Mouse (Mus musculus): ENCODE data around the gene Mia2. TPM values are rescaled to one million over a fixed set of nuclear protein-coding genes. Genes with fewer than 3 reads are reported as not detected.

Gene Mia2
- polyA plus RNA-seq, 1 experiment = 75.9 TPM

GRCm38 (mm10) chr12:59084446-59084845, 11.2 kb upstream of the Mia2 start:
- TF ChIP-seq CTCF (IDR thresholded peaks at IDR 0.05; ENCODE audit: borderline replicate concordance, insufficient read depth, low read length) (no peak), POLR2A (IDR thresholded peaks at IDR 0.05; ENCODE audit: low read depth, low read length) (no peak)
- Histone ChIP-seq H3K4me3 (ENCODE audit: insufficient read depth, low read length) (no peak overlapping the region), H3K4me1 (ENCODE audit: control insufficient read depth, insufficient read depth, low read length) (no peaks in the 10 kb centered on the region), H3K27ac (ENCODE audit: insufficient read depth, low read length) (no peak overlapping the region)

GRCm38 (mm10) chr12:59086171-59086570, 9.4 kb upstream of the Mia2 start:
- Histone ChIP-seq H3K4me3 (ENCODE audit: insufficient read depth, low read length) (no peak overlapping the region), H3K4me1 (ENCODE audit: control insufficient read depth, insufficient read depth, low read length) (no peaks in the 10 kb centered on the region), H3K27ac (ENCODE audit: insufficient read depth, low read length) (no peak overlapping the region)
- TF ChIP-seq CTCF (IDR thresholded peaks at IDR 0.05; ENCODE audit: borderline replicate concordance, insufficient read depth, low read length) = no peak
- TF ChIP-seq POLR2A (IDR thresholded peaks at IDR 0.05; ENCODE audit: low read depth, low read length) = no peak

- Histone ChIP-seq H3K4me1 (ENCODE audit: control insufficient read depth, insufficient read depth, low read length) (no peaks in the 10 kb centered on the region), H3K27ac (ENCODE audit: insufficient read depth, low read length) (no peak overlapping the region), H3K4me3 (ENCODE audit: insufficient read depth, low read length) (no peak overlapping the region)
- TF ChIP-seq POLR2A (IDR thresholded peaks at IDR 0.05; ENCODE audit: low read depth, low read length) (no peak), CTCF (IDR thresholded peaks at IDR 0.05; ENCODE audit: borderline replicate concordance, insufficient read depth, low read length) (no peak)
Observed at GRCm38 (mm10) chr12:59093543-59093942, 2.1 kb upstream of the Mia2 start.

- no peak overlapping the region for H3K4me3 ChIP-seq (ENCODE audit: insufficient read depth, low read length)
- no peaks in the 10 kb centered on the region for H3K4me1 ChIP-seq (ENCODE audit: control insufficient read depth, insufficient read depth, low read length)
- no peak overlapping the region for H3K27ac ChIP-seq (ENCODE audit: insufficient read depth, low read length)
- no peak for TF ChIP-seq CTCF (IDR thresholded peaks at IDR 0.05; ENCODE audit: borderline replicate concordance, insufficient read depth, low read length)
- no peak for TF ChIP-seq POLR2A (IDR thresholded peaks at IDR 0.05; ENCODE audit: low read depth, low read length)
Observed at GRCm38 (mm10) chr12:59104771-59105170, 9.2 kb downstream of the Mia2 start.

- no peaks in the 10 kb centered on the region for H3K4me1 ChIP-seq (ENCODE audit: control insufficient read depth, insufficient read depth, low read length)
- no peak overlapping the region for H3K27ac ChIP-seq (ENCODE audit: insufficient read depth, low read length)
- no peak overlapping the region for H3K4me3 ChIP-seq (ENCODE audit: insufficient read depth, low read length)
- TF ChIP-seq CTCF (IDR thresholded peaks at IDR 0.05; ENCODE audit: borderline replicate concordance, insufficient read depth, low read length) (no peak), POLR2A (IDR thresholded peaks at IDR 0.05; ENCODE audit: low read depth, low read length) (no peak)
Observed at GRCm38 (mm10) chr12:59105914-59106313, 10.3 kb downstream of the Mia2 start.

- Histone ChIP-seq H3K27ac (ENCODE audit: insufficient read depth, low read length) (no peak overlapping the region), H3K4me1 (ENCODE audit: control insufficient read depth, insufficient read depth, low read length) (no peaks in the 10 kb centered on the region), H3K4me3 (ENCODE audit: insufficient read depth, low read length) (no peak overlapping the region)
- no peak for TF ChIP-seq CTCF (IDR thresholded peaks at IDR 0.05; ENCODE audit: borderline replicate concordance, insufficient read depth, low read length)
- TF ChIP-seq POLR2A (IDR thresholded peaks at IDR 0.05; ENCODE audit: low read depth, low read length) = no peak
Observed at GRCm38 (mm10) chr12:59106491-59106890, 10.9 kb downstream of the Mia2 start.

- no peaks in the 10 kb centered on the region for H3K4me1 ChIP-seq (ENCODE audit: control insufficient read depth, insufficient read depth, low read length)
- no peak overlapping the region for H3K4me3 ChIP-seq (ENCODE audit: insufficient read depth, low read length)
- TF ChIP-seq POLR2A (IDR thresholded peaks at IDR 0.05; ENCODE audit: low read depth, low read length) = no peak
- TF ChIP-seq CTCF (IDR thresholded peaks at IDR 0.05; ENCODE audit: borderline replicate concordance, insufficient read depth, low read length) = no peak
- H3K27ac ChIP-seq (ENCODE audit: insufficient read depth, low read length) = no peak overlapping the region
Observed at GRCm38 (mm10) chr12:59107926-59108325, 12.3 kb downstream of the Mia2 start.

GRCm38 (mm10) chr12:59117184-59117583, 21.6 kb downstream of the Mia2 start:
- no peaks in the 10 kb centered on the region; the same call in 1 of the 2 replicates for H3K4me1 ChIP-seq (ENCODE audit: control insufficient read depth, insufficient read depth, low read length)
- H3K4me3 ChIP-seq (ENCODE audit: insufficient read depth, low read length) = no peak overlapping the region
- no peak overlapping the region for H3K27ac ChIP-seq (ENCODE audit: insufficient read depth, low read length)
- TF ChIP-seq POLR2A (IDR thresholded peaks at IDR 0.05; ENCODE audit: low read depth, low read length) (no peak), CTCF (IDR thresholded peaks at IDR 0.05; ENCODE audit: borderline replicate concordance, insufficient read depth, low read length) (no peak)

GRCm38 (mm10) chr12:59125426-59125825, 29.8 kb downstream of the Mia2 start:
- no peak overlapping the region for H3K27ac ChIP-seq (ENCODE audit: insufficient read depth, low read length)
- no peak for TF ChIP-seq CTCF (IDR thresholded peaks at IDR 0.05; ENCODE audit: borderline replicate concordance, insufficient read depth, low read length)
- no peak for TF ChIP-seq POLR2A (IDR thresholded peaks at IDR 0.05; ENCODE audit: low read depth, low read length)
- H3K4me1 ChIP-seq (ENCODE audit: control insufficient read depth, insufficient read depth, low read length) = peaks cover 3% of the 10 kb centered on the region; the same call in 1 of the 2 replicates
- H3K4me3 ChIP-seq (ENCODE audit: insufficient read depth, low read length) = no peak overlapping the region

GRCm38 (mm10) chr12:59128501-59128900, 32.9 kb downstream of the Mia2 start:
- Histone ChIP-seq H3K27ac (ENCODE audit: insufficient read depth, low read length) (no peak overlapping the region), H3K4me1 (ENCODE audit: control insufficient read depth, insufficient read depth, low read length) (peaks cover 7% of the 10 kb centered on the region; the same call in 1 of the 2 replicates), H3K4me3 (ENCODE audit: insufficient read depth, low read length) (no peak overlapping the region)
- TF ChIP-seq CTCF (IDR thresholded peaks at IDR 0.05; ENCODE audit: borderline replicate concordance, insufficient read depth, low read length) = no peak
- TF ChIP-seq POLR2A (IDR thresholded peaks at IDR 0.05; ENCODE audit: low read depth, low read length) = no peak

- Histone ChIP-seq H3K4me1 (ENCODE audit: control insufficient read depth, insufficient read depth, low read length) (peaks cover 7% of the 10 kb centered on the region; the same call in 1 of the 2 replicates), H3K27ac (ENCODE audit: insufficient read depth, low read length) (no peak overlapping the region), H3K4me3 (ENCODE audit: insufficient read depth, low read length) (no peak overlapping the region)
- TF ChIP-seq CTCF (IDR thresholded peaks at IDR 0.05; ENCODE audit: borderline replicate concordance, insufficient read depth, low read length) (no peak), POLR2A (IDR thresholded peaks at IDR 0.05; ENCODE audit: low read depth, low read length) (no peak)
Observed at GRCm38 (mm10) chr12:59129038-59129437, 33.4 kb downstream of the Mia2 start.
